Mouse (Mus musculus) forelimb bud, embryonic 11.5 days (tissue): ENCODE measurements around the gene Dnttip2.
A peak's percentile ranks its signal among the peaks of the same experiment; 100 is the strongest.
"Not testable (repeated sequence)": the region's sequence is repeated elsewhere in the genome, so short reads cannot be mapped to it uniquely, and the experiment has no call there.

Experiments
- DNase-seq: peaks from one replicate; pipeline ENCODE4 v3.0.0-alpha.2; 2012; ENCODE audit warnings: low read depth, low spot score

The Dnttip2 gene

DNA sequence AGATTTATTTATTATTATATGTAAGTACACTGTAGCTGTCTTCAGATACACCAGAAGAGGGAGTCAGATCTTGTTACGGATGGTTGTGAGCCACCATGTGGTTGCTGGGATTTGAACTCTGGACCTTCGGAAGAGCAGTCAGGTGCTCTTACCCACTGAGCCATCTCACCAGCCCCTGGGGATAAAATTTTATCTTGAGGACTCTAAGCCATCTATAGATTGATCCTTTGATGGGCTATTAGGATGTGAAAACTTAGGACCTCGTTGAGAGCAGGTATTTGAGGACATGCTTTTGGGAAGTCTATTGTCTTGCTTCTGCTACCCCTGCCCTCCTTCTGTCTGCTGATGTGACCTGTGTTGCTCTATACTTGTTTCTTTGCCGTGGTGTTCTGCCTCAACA is 15.2 kb downstream of the Dnttip2 start:
- DNase-seq = not testable (repeated sequence)

- no peak for DNase-seq
Measured at GRCm38 (mm10) chr3:122290696-122291095, 16.5 kb downstream of the Dnttip2 start.

DNA sequence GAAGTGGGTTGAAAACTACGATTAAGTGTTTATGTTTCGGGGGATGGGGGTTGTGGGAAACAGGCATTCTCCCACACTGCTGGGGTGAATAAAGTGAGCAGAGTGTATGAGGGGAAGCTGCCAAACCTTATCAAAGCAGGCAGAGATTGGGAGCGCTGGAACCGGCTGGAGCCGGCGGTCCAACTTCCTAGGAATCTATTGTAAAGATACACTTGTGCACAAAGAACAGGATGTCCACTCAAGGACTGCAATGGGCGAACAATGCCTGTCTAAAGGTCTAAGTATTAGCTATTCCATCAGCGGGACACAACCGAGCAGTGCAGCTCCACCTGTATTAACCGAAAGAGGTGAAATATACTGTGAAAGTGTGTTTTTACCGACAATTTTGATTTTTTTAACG is 17.6 kb downstream of the Dnttip2 start:
- DNase-seq = no peak

DNA sequence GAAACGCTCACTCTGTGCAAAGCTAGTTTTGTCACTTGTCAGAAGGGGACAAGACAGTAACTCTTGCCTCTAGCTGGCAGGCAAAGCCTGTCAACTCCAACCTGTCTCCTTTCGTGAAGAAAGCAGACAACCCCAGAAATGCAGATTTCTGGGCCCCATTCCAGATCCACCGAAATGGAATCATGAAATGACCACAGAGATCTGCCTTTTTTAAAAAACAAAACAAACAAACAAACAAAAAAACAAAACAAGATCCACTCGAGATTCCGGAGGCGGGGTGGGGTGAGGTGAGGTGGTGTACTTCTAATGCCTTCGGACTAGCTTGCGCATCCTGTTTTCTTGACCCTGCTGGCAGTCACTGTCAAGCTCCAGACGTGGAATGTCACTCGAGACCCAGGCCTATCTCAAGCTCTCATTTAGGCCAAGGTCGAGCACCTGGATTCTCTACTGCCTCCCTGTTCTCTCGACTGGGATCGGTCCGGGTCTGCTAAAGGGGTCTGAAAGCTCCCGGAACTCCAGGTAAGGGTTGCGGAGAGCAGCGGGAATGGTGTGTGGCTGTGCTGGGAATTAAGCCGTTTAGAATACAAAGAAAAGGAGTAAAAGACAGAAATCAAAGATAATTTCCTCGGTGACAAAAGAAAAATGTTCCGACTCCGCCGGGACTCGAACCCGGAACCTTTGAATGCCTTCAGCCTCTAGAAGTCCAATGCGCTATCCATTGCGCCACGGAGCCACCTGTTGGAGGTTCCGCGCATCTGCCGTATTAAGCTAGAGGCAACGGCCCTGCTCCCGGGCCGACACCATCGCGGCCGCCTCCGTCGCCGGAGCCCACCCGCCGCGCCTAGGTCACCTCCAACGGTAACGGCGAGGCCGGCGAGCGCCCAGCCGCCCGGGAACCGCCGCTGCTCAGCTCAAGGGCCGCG is 18.4 kb downstream of the Dnttip2 start:
- DNase-seq = peak; percentile 91

DNA sequence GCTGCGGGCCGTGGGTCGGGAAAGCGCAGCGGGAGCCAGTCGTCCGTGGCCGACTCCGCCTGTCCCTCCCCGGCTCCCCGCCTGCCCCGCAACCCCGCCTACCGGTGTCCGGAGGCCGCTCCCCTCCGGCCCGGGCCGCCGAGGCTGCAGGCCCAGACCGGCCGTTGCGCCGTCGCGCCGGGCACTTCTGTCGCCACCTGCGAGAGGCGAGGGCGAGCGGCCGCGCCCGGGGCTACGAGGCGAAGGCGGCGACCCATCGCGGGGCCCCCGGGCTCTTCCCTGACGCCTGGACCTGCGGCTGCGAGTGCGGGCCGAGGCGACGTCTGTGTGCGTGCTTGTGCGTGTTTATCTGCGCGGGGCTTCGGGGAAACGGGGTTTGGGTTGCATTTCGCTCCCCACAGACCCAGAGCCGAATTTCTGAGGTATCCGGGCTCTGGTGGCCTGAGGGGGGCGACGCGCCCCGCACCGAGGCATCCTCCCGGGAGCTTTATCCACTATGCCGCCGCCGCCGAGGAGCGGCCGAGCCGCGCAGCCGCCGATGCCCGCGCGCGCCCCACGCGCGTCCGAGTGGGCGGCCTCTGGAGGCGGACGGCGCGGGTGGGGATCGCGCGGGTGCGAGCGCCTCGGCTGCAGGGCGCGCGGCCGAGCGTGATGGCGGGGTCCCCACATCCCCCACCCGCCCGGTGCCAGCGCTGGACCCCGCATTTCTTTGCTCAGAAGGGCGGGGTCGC is 19.2 kb downstream of the Dnttip2 start:
- peak; percentile 54 for DNase-seq

DNA sequence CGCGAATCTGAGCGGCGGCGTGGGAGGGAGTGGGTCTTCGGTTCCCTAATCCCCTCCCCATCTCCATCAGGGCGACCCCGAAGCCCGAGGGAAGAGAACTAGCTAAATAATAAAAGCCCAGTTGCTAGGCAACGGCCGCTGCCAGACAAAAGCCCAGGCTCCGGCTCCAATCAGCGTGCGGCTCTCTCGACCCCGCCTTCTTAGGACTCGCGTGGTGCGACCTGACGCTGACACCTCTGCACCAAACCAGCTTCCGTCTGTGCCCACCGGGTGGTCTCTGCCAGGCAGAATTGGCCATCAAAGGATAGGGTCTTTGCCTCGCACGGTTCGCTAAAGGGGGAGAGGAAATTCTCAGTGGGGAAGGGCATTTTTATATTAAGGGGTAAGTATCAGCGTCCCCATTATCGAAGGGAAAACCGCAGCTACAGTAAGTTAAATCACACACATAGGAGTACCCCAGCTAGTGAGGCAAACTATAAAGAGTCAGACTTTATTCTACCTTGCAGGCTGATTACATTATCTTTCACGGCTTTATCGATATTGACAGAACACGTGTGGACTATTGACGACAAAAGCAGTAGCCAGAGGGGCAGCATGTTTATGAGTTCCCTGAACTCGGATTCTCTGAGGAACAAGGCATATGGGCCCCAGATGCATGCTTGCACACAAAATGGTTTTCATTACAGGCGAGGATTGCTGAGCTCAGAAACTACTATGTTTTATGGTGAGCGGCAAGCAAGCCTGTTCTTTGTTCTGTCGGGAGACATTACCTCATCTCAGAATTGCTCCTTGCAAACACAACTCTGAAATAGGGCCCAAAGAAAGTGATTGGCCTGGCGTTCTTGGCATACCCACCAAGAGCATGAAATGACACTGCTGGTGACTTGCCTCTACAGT is 20.0 kb downstream of the Dnttip2 start, which contains the start of gene Bcar3:
Gene Bcar3, plus strand, starts transcription at position 183 of the 897 bp plus-strand sequence.
- peak; percentile 97 for DNase-seq

DNA sequence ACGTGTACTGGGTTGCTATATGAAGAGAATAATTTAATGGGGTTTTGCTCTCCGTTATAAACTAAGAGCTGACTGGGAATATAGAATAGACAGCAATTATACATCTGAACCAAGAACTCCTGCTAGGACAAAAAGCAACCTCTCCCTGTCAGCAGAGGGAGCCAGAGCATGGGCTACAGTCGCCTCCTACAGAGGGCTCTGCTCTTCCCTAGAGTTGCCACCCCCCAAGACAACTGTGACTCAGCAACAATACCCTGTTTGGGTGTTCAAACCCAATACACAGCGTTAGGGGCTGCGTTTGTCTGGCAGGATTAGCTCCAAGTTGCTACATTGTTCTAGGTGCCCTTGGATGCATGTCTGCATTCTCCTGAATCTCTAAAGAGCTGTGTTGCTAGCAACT is 21.3 kb downstream of the Dnttip2 start:
- DNase-seq = peak; percentile 72

DNA sequence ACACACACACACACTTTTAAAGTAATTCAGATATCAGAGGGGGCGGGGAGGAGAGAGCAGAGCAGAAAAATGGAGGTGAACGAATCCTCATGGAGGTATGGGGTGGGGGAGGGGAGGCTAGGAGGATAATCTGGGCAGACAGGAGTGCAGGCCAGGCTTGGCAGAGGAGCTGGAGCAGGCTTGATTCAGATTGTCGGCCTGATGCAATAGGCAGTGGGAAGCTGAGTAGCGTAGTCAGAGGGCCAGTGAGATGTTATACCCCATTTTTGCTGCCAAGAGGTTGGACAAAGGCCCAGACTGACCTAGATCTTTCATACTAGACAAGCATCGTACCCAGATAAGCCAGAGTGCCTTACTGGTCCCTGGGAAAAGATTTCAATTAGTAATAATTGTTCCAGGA is 22.8 kb downstream of the Dnttip2 start:
- no peak for DNase-seq

GRCm38 (mm10) chr3:122300983-122301919 is 27.1 kb downstream of the Dnttip2 start:
- DNase-seq = no peak

GRCm38 (mm10) chr3:122304560-122304959 is 30.4 kb downstream of the Dnttip2 start:
- DNase-seq = no peak

- DNase-seq = no peak
Measured at GRCm38 (mm10) chr3:122307894-122308671, 33.9 kb downstream of the Dnttip2 start.

- DNase-seq = no peak
Measured at GRCm38 (mm10) chr3:122308981-122309380, 34.8 kb downstream of the Dnttip2 start.

- peak; percentile 84 for DNase-seq
Measured at GRCm38 (mm10) chr3:122312078-122312477, 37.9 kb downstream of the Dnttip2 start.

GRCm38 (mm10) chr3:122312936-122313629 is 38.9 kb downstream of the Dnttip2 start:
- no peak for DNase-seq

DNA sequence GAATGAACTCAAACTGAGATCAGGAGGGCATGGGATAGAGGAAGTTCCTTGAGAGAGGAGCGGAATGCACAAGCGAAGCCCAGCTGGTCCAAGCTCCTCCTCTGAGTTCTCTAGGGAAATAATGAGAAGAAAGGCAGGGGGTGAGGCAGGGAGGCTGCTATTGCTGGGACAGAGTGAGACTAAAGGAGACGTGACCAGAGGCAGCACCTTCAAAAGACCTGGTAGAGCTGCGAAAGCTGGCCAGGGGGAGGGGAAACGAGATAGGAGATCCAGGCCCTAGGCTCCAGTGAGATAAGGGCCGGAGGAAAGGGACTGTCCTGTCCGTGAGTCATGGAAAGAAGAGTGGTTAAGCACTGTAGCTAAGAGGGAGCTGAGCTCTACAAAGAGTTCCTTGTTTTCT is 39.7 kb downstream of the Dnttip2 start:
- DNase-seq = no peak

GRCm38 (mm10) chr3:122316621-122317020 is 42.4 kb downstream of the Dnttip2 start:
- DNase-seq = no peak

DNA sequence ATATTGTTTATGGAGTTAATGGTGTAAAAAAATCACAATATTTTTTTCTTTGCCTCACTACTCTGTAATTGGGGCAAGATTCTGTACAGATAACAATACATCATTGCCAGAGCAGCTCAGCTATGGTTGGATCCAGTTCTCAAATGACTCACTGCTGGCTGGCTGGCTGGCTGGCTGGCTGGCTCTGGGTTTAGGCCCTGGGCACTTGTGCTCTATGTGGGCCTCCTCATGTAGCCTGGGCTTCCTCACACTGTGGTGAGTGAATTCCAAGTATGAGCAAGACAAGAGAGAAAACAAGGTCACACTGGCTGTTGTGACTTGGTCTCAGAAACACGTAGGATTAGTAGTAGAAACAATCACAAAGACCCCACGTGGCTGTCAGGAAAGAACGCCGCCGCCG is 43.2 kb downstream of the Dnttip2 start:
- DNase-seq = no peak

GRCm38 (mm10) chr3:122322226-122322625 is 48.0 kb downstream of the Dnttip2 start:
- no peak for DNase-seq

GRCm38 (mm10) chr3:122323841-122324240 is 49.7 kb downstream of the Dnttip2 start:
- no peak for DNase-seq
